Mouse (Mus musculus): ENCODE measurements around the gene Espn.

The Espn gene

GRCm38 (mm10) chr4:152151966-152152544 is at the start of gene Espn:
Espn (minus strand) TSS chr4:152152371.
- DNase-seq (ENCODE audit: low read depth, low spot score): no peak

GRCm38 (mm10) chr4:152201492-152201891 is 49.3 kb upstream of the Espn start:
- no peak for DNase-seq (ENCODE audit: low read depth, low spot score)

GRCm38 (mm10) chr4:152199617-152200016 is 47.4 kb upstream of the Espn start:
- no peak for DNase-seq (ENCODE audit: low read depth, low spot score)

GRCm38 (mm10) chr4:152197545-152197944 is 45.4 kb upstream of the Espn start:
- no peak for DNase-seq (ENCODE audit: low read depth, low spot score)

GRCm38 (mm10) chr4:152196276-152196675 is 44.1 kb upstream of the Espn start:
- no peak for DNase-seq (ENCODE audit: low read depth, low spot score)

GRCm38 (mm10) chr4:152194476-152195175 is 42.5 kb upstream of the Espn start:
- DNase-seq (ENCODE audit: low read depth, low spot score): no peak

- DNase-seq (ENCODE audit: low read depth, low spot score): no peak
These were observed 40.4 kb upstream of the Espn start for GRCm38 (mm10) chr4:152192569-152192968.

- DNase-seq (ENCODE audit: low read depth, low spot score): no peak
These were observed 38.5 kb upstream of the Espn start for GRCm38 (mm10) chr4:152190701-152191100.

GRCm38 (mm10) chr4:152190096-152190653 is 38.0 kb upstream of the Espn start:
- no peak for DNase-seq (ENCODE audit: low read depth, low spot score)

GRCm38 (mm10) chr4:152189691-152190090 is 37.5 kb upstream of the Espn start:
- no peak for DNase-seq (ENCODE audit: low read depth, low spot score)

- no peak for DNase-seq (ENCODE audit: low read depth, low spot score)
These were observed 36.9 kb upstream of the Espn start for GRCm38 (mm10) chr4:152189071-152189470.

GRCm38 (mm10) chr4:152188651-152189050 is 36.5 kb upstream of the Espn start:
- no peak for DNase-seq (ENCODE audit: low read depth, low spot score)

GRCm38 (mm10) chr4:152187142-152187541 is 35.0 kb upstream of the Espn start:
- DNase-seq (ENCODE audit: low read depth, low spot score): no peak

GRCm38 (mm10) chr4:152186205-152187082 is 34.3 kb upstream of the Espn start:
- DNase-seq (ENCODE audit: low read depth, low spot score): no peak

- no peak for DNase-seq (ENCODE audit: low read depth, low spot score)
These were observed 33.5 kb upstream of the Espn start for GRCm38 (mm10) chr4:152185510-152186204.

GRCm38 (mm10) chr4:152185137-152185509 is 33.0 kb upstream of the Espn start:
- no peak for DNase-seq (ENCODE audit: low read depth, low spot score)

- DNase-seq (ENCODE audit: low read depth, low spot score): no peak
These were observed 32.3 kb upstream of the Espn start for GRCm38 (mm10) chr4:152184353-152185035.

GRCm38 (mm10) chr4:152182205-152182604 is 30.0 kb upstream of the Espn start:
- DNase-seq (ENCODE audit: low read depth, low spot score): no peak

- DNase-seq (ENCODE audit: low read depth, low spot score): no peak
These were observed 27.9 kb upstream of the Espn start for GRCm38 (mm10) chr4:152179946-152180660.

All from brain, embryonic 18.5 days (tissue).